Mouse (Mus musculus) v-Abl transformed pro-B cells (cell line): Measurements from ENCODE around the gene H1foo.

Experiments
- in situ Hi-C, 2 experiments: fragments of 400-800 bp; cut with MboI; formaldehyde crosslinking; loops; one replicate each; pipeline ENCODE4 v1.15.1; 2025; ENCODE audit not compliant: unreplicated experiment in 2 of 2

H1foo gene

DNA sequence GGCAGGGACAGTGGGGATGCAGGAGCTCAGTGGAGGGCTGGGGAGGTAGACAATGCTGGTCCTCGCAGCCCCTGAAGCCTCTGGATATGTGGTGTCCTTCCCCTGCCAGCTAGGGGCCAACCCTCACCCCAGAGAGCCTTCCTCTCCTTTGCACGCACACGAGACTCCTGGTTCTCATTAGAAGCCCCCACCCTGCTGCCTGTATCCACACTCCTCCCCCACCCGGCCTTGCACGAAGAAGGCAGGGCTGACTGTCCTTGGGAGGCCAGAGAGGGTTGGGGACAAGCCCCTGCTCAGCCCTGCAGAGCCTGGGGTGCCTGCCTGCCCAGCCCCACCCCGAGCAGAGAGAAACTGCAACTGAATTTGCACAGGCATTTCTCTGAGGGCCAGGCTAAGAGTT lies 12.9 kb downstream of the H1foo start:
- in situ Hi-C loops, result no loop called here

DNA sequence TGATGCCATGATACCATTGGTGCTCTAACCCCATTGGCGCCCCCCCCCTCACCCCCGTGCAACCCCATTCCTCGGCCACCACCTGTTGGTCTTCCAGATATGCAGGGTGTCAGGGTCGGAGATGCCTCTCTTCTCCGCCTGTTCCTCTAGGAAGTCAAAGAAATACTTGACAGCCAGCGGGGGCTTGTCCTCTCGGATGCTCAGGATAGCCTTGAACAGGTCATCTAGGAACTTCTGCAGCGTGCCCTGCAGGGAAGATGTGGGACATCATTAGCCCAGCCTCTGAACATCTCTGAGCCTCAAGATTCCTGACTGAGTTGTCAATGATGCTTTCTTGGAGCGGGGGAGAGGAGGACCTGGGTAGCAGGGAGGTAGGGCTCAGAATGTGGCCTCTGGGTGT lies 13.7 kb downstream of the H1foo start:
- in situ Hi-C loops, result no loop called here

DNA sequence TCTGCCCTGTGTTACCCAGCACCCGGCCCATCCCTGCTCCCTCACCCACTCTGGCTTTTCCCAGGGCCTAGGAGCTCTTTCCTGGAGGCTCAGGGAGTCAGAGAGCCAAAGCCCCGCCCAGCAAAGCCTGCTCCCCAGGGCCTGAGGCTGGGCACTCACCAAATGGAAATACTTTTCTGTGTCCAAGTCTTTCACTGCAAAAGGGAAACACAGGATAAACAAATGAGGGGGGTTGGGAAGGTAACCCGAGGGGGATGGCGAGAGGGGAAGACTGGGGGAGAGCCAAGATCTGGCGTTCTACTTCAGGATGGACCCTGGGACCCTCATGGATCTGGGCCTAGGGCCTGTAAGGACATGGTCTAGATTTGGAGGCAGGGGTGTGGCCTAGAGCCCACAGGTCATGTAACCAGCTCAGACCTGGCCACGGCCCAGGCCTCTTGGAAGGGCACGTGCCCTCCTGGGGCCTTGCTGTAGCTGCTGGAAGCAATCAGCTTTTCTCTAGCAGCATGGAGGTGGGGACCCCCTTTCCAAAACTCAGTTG lies 14.5 kb downstream of the H1foo start:
- in situ Hi-C loops, result no loop called here

DNA sequence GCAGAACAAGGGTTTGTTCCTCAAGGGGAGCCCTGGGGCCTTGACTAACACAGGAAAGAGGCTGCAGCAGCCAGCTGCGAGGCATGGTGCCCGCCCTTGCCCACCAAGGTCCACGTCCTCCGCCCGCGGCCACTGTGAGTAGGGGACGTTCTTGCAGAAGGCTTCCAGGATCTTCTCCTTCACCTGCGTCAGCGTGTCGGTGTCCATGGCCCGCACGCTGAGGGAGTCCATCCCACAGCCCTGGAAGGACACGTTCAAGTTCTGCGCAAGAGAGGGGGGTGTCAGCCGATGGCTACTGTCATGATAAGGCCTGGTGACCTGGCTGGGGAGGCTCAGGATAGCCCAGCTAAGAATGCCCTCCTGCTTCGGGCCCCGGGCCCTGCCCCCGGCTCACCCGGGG lies 15.6 kb downstream of the H1foo start:
- in situ Hi-C loops, result no loop called here

DNA sequence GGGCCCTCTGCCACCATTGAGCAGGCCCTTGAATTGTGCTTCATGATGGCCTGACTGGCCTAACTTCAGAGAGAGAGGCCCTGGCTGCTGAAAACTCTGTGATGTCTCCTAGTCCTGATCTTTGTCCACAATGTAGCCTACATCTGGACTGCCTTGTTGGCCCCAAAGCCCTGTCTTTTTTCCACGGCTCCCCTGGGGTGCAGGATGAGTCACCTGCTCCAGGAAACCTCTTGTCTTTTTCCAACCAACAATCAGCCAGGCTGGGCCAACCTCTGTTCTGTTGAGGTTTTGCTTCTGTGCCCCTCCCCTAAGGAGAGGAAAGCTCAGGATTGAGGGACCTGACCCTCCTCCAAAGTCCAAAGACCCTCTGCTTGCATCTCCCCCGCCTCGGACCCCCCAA lies 17.0 kb downstream of the H1foo start:
- in situ Hi-C loops, result no loop called here

DNA sequence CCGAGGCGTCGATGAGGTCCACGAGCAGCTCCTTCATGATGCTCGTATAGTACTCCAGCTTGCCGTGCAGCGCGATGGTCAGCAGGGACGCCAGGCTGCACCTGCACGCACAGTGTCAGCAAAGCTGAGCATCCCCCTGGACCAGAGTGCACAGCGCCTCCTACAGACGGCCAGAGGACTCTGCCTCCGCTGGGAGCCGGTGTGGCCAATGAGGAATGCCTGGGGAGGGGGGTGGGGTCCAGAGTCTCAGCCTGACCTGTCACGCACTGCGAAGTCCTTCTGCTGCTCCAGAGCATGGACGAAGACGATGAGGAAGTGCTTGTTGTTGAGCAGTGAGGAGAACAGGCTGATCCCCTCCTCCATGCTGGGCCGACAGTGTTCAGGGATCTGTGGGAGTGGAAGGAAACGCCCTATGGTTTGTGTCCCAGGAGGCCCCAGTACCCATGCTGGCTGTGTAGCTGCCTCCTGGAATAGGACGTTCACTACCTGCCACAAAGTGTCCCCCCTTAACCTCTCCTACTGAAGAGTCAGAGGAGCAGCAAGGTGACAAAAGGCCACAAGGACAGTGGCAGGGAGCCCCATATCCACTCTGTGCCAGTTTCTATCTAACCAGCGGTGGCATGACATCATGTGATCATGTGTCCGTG lies 17.8 kb downstream of the H1foo start:
- in situ Hi-C loops, result no loop called here

DNA sequence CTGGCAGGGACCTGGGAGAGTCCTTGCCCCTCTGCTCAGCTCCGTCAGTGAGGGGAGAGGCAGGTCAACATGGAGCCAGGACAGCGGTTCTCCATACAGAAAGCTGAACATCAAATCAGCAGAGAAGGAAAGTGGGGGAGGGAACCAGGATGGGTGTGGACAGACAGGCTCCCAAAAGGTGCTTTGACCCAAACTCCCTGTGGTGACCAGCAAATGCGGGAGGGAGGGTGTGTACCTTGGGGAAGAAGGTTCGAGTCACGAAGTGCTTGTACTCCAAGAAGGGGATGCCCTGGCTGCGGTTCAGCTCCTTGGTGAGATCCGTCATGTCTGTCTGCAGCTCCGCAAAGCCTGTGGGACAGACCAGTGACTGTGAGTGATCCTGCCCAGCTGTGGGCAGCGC lies 18.9 kb downstream of the H1foo start:
- in situ Hi-C loops, result no loop called here

DNA sequence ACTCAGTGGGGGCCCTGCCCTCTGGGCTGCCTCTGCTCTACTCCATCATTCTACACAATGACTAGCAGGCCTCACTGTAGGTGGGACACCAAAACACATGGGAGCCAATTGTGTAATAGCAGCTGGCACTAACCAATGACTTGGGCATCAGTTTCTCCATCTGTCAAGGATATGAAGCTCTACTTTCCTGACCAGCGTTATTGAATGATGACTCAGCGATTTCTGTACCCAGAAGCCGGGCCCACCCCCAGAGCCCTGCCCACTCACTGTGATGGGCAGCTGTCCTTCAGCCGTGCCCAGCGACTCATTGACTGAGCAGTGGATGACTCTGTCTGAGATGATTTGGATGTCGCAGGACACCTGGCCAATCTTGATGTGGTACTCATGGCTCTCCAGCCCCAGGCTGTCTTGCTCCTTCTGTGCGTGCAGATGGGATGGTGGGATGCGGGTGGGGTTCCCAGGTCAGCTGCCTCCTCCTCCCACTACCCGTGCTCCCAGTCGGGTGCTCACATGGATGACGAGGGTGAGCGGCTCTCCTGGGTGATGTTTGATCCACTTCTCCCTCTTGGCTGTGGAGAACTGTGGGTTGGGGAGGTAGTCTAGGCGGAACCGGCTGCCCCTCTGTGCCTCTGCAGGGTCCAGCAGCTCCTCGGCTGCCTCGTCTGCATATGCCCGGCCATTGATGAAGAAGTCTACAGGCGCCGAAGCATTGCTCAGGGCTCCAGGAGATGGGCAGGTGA lies 21.7 kb downstream of the H1foo start:
- in situ Hi-C loops, result no loop called here

DNA sequence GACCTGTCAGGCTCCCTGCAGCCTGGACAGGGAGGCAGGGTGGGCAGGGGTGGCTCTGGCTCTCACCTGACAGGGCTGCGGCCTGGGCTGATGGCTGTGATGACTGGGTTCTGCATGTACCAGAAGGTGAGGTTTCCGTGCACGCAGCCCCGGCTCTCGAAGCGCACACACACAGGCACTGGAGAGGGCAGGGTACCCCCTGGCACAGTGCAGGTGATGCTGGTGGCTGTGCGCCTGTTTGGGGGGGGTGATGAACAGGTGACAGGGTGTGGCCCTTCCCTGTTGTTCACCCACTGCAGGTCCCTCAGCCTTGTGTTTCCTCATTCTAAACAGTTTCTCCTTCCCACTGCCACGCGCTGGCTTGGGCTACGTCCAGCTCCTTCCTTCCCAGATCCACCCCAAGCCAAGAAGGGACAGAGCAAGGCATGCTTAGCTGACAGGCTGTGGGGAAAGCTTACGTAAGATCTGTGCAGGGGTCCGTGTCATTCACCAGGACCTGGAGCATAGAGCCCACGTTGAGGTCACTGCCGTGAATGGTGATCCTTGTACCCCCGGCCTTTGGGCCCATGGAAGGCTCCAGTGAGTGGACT lies 22.6 kb downstream of the H1foo start:
- in situ Hi-C loops, result no loop called here

DNA sequence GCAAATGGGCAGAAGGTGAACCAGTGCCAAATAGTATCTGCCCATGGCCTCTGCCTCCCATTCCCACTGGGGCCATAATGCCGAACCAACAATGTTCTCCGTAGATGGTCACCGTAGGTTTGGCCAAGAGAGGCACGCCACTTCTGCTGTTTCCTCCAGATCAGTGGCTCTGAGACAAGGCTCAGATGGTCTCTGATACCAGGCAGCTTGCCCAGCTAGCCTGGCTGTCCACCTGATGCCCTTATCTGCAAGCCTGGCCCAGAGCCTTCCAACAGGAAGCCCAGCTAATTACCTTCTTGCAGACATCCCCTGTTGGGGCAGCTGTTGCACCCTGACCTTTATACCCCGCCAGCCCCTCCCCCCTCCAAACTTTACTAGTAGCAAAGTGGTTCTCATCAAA lies 23.3 kb downstream of the H1foo start:
- in situ Hi-C loops, result no loop called here

DNA sequence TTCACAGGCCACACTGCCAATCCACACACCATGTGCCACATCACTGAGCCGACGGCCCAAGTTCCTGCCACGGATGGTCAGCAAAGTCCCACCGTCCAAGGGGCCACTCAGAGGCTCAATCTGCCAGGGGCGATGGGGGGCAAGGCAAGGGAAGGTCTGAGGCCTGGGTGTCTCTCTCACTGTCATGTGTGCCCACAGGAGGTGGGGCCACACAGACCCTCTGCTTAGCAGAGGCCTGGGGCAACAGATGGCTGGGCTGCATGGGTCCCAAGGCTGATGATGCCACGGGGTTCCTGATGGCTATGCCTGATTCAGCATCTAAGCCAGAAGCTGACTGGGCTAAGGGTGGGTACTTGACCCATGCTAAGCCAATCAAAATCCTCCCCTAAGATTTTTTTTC lies 24.0 kb downstream of the H1foo start:
- in situ Hi-C loops, result no loop called here

DNA sequence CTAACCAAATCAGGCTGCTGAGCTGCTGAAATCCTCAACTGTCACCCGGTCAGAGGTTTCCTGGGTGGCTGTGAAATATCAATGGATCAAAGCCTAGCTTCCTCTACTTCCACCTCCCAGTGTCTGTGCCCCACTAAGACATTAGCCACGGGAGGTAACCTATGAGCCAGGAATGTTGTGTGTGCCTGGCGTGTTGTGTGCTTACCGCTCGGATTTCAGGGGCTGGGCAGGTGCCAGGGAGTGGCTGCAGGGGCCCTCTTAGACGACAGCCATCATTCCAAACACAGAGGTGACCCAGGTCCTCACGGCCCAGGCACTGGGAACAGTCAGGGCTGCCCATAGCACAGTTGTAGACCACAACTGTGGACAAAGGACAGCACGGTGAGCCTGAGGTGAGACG lies 24.4 kb downstream of the H1foo start:
- in situ Hi-C loops, result no loop called here

- in situ Hi-C loops, result no loop called here
Observed at GRCm38 (mm10) chr6:115969952-115970351, 25.2 kb downstream of the H1foo start.

- in situ Hi-C loops, result no loop called here
Observed at GRCm38 (mm10) chr6:115971273-115972060, 26.7 kb downstream of the H1foo start.

DNA sequence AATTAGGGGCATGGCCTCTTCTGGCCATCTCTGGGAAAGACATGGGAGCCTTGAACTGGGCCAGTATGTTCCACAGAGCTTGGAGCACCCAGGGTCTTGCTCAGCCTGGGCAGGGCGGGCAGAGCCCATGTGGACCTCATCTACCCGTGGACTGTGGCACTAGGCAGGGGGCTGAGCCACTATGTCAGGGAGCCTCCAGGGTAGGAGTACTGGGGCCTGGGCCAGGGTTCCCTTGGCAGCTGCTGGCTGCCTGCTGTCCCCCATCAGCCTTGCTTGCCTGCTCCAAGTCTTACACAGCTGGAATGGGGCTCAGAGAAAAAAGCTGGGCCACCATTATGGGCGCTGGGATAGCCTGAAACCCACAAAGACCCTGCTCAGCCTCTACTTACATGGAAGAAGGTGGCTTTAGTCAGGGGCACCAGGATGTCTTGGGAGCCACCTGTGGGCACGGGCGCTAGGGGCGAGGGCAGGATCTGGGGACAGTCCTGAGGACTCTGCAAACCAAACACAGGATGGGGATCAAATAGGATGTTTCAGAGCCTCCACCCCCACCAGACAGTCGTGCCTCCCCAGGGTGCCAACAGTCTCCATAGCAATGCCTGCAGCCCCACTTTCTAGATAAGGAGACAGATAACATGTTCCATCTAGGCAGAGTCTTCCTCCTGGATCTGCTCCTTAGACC lies 27.5 kb downstream of the H1foo start:
- in situ Hi-C loops, result no loop called here

- in situ Hi-C loops, result no loop called here
Observed at GRCm38 (mm10) chr6:115973139-115973875, 28.6 kb downstream of the H1foo start.

DNA sequence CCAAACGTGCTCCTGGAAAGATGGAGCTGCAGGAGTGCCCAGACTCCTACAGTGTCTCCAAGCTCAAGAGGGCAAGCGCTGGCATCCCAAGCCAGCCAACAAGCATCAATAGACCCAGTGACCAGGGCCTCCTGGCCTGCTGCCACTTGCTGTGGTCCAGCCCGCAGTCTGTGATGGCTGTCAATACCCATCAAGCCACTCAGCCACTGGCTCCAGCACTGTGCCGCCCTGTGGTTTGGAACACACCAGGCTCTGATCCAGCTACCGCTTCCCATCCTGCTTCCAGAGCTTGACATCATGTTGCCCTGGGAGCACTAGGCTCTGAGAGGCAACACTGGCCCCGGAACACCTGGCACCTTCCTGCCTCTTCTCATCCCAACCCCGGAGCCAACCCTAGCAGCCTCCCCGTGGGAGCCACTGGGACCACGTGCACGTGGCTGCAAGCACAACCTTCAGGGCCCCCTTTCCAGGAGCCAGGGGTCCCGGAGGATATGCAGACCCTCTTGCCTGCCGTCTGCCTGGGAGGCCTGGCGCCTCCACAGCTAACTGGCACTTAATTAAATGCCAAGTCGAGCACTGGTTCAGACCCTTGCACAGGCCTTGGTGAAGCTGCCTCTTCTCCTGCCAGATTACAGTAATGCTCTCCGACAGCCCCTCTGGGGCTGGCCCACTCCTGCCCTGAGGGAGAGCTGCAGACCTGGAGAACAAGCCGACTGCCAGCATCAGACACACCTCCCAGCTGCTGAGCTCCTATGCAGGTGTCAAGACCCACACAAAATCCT lies 29.3 kb downstream of the H1foo start:
- in situ Hi-C loops, result no loop called here

DNA sequence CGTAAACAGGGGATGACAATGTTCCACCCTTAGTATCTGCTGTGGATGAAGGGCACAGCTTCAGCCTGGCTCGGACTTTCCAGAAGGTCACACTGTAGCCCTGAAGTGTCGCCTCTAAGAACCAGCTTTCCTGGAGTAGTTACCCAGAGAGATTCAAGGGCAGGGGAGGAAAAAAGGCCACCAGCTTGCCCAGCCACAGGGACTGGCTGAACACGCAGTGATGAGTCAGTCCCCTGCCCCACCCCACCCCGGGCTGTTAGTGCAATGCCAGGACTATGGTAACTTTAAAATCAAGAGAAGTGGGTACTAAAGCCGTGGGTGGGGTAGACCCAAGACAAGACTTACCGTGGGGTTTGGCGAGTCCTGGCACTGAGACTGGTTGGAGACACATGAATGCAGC lies 30.9 kb downstream of the H1foo start:
- in situ Hi-C loops, result no loop called here

DNA sequence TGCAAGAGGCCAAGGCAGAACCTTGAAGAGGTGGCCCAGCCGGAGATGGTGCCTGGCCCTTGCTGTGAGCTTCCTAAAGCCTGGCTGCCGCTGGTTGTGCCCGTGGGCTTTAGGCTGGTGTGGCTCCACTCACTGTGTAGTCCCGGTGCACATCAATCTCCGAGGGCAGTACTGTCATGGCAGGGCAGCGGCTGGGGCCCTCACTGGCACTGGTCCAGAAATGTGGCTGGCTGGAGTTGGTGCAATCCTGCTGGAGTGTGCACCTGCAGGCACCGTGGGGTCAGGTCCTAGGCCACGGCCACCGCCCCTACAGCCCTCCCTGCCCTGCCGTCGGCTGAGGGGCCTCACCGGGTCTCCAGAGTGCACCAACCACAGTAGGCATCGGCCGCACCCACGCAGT lies 33.1 kb downstream of the H1foo start:
- in situ Hi-C loops, result no loop called here
